Mouse (Mus musculus): ENCODE measurements around the gene Cyp2j5.

GRCm38 (mm10) chr4:96680966-96681365, 17.0 kb upstream of the Cyp2j5 start:
- TF ChIP-seq POLR2A (IDR thresholded peaks at IDR 0.05; ENCODE audit: insufficient read depth, low read length) (no peak), EP300 (IDR thresholded peaks at IDR 0.05; ENCODE audit: insufficient read depth, low read depth, low read length) (no peak)
